Mouse (Mus musculus) splenic B cell, adult 2 months (primary cell): ENCODE results near the gene Nectin1.

Experiments used
- DNase-seq: peaks from one replicate; pipeline ENCODE4 v3.0.0-alpha.2; 2011; ENCODE audit warnings: low read depth, low spot score
- H3K27me3 ChIP-seq: 2 replicates; pipeline ENCODE4 v1.6.1; 2012; ENCODE audit warnings: mild to moderate bottlenecking, low read length, moderate library complexity, mixed read lengths; ENCODE audit not compliant: control insufficient read depth, poor library complexity, insufficient read depth, severe bottlenecking
- H3K36me3 ChIP-seq: 2 replicates; pipeline ENCODE4 v1.6.1; 2012; ENCODE audit warnings: mild to moderate bottlenecking, low read length, moderate library complexity, mixed read lengths; ENCODE audit not compliant: control insufficient read depth, poor library complexity, insufficient read depth, severe bottlenecking

The Nectin1 gene

DNA sequence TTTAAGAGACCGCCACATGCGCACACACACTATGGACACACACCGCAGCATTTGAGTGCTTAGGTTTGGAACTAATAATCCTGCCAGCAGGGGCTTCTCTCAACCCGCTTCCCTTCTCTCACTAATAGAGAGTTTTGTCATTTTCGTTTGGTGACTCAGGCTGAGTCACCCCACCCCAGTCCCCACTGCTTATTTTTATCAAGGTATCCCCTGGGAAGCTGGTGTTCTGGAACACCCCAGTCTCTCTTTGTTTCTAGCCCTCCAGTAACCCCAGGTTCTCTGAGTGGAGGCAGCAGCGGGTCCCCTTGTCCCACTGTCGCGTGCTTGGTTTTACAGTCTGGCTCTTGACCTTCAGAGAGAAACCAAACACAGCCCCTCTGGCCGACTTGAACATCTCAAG is 48.9 kb downstream of the Nectin1 start:
- DNase-seq = no peak
- no peaks in the 10 kb centered on the region for H3K27me3 ChIP-seq
- no peaks in the 10 kb centered on the region for H3K36me3 ChIP-seq

DNA sequence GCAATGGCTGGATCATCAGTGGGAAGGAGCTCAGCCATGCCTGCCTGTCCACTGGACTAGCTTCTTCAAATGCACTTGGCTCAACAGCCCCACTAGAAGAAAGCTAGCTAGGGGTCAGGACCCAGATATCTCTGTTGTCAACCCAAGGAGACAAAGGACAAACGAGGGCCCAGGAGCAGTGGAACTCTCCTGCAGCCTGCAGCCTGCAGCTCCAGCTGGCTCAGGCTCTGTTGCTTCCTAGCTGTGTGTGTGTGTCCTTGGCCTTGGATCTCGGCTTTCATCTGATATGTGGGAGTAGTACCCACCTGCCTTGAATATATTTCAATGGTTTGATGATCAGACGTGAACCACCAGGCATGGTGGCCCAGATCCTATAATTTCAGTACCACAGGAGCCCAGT is 49.6 kb downstream of the Nectin1 start:
- H3K27me3 ChIP-seq = no peaks in the 10 kb centered on the region

DNA sequence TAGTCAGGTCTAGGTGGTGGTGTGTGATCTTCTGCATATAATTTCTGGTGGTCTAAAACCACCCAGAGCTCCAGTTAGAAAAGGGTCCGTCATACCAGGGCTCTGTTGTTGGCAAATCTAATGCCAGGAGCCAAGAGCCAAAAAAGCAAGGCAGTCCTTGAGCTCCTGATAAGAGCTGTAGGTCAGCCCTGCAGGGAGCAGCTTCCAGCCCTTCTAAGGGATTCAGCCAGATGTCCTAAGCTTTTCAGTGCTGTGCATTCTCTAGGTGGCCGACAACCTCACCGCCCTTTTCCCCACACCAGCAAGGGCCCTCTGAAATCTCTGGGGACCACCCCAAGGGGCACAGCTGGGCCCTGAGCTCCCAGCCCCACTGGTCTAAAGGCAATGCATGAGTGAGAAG is 52.2 kb downstream of the Nectin1 start:
- DNase-seq = no peak
- H3K36me3 ChIP-seq = no peaks in the 10 kb centered on the region
- no peaks in the 10 kb centered on the region for H3K27me3 ChIP-seq

More for the DNA sequence above, 49.6 kb downstream of the Nectin1 start:
- H3K36me3 ChIP-seq = no peaks in the 10 kb centered on the region
- no peak for DNase-seq

DNA sequence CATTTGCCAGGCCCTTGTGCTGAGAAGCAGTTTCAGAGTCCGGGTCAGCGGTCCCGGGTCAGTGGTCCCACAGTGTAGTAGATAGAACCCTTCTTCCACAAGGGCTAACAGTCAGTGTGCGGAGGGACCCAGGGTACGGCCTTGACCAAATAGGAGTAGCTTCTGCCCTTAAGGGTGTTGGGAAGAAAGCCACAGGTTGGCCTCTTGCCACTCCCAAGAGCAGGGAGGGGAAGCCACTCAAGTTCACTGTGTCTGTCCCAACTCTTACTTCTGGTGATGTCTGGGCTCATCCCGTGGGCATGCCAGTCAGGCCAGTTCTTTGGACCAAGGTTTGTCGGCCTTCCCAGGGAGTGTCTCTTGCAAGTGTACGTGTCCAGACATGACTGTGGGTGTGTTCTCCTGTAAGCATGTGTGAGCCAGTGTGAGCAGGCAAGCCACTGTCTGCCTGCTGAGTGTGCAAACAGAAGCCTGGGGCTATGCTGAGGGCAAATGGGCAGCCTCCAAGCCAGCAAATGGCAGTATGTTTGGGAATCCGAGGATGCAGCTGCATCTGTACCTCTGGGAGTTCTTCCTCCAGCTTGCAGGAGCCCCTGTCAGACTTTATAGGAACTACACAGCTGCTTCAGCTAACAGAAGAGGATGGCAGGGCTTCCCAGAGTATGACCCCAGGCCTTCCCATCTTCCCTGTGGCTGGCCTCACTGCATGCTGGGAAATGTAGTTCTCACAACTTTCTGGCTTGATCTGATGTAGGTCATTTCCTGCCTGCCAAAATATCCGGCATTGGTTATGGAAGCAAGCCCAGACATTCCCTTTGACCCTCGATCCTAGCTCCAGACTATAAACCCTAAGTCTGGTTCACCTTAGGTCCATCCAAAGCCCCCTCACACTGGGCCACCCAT is 53.3 kb downstream of the Nectin1 start:
- Histone ChIP-seq H3K36me3 (no peaks in the 10 kb centered on the region), H3K27me3 (no peaks in the 10 kb centered on the region)
- no peak for DNase-seq

DNA sequence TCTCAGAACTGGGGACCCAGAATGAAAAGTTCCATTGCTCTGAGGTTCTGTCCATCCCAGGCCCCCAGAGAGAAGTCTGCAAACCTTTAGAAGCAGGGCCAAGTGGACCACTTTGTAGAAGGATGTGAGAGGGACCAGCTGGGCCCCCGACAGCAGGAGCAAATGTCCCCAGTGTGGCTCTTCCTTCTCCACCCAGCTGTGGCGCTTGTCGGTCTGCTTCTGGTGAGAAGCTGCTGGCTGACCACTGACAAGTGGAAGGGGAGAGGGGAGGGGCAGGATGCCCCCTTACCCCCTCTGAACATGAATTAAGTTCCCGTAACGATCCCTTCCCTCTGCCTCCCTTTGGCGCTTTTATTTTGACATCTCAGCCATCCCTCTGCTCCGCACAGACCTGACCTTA is 54.0 kb downstream of the Nectin1 start:
- no peaks in the 10 kb centered on the region for H3K36me3 ChIP-seq
- H3K27me3 ChIP-seq = no peaks in the 10 kb centered on the region
- no peak for DNase-seq

DNA sequence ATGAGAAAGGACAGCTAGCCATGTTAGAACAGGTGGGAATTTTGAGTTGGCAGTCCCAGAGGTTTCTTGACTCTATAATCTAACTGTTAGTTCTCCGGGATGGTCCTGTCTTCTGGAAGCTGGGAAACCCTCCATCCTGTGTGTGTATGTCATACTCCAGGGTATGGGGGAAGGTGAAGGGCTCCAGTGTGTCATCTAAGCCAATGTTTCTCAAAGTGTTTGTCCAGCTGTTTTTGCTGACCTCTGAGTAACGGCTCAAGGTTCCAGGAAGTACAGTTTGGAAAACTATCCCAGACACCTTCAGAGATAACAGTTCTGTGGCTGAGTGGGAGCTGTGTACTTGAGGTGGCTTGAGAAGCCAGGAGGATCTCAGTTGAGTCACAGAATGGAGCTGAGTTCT is 56.7 kb downstream of the Nectin1 start:
- DNase-seq = no peak
- H3K36me3 ChIP-seq = no peaks in the 10 kb centered on the region
- H3K27me3 ChIP-seq = no peaks in the 10 kb centered on the region

DNA sequence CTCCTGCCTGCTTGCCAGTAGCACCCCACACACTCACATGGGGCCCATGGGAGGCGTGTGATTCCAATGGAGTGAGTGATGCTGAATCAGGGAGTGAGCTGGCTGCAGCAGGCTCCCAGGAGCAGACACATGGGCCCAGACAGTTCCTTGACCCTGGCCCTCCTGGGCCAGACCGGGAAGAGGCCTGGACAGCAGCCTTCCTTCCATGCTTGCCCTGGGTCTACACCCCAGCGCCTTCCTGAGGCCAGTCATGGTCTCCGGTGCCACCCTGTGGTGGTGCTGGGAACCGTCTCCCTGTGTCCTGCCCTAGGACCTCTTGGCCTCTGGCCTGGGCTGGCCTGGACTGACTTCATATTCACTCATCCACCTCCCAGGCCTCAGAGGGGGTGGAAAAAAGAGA is 58.1 kb downstream of the Nectin1 start:
- no peaks in the 10 kb centered on the region for H3K27me3 ChIP-seq
- DNase-seq = peak; percentile 61
- H3K36me3 ChIP-seq = no peaks in the 10 kb centered on the region

DNA sequence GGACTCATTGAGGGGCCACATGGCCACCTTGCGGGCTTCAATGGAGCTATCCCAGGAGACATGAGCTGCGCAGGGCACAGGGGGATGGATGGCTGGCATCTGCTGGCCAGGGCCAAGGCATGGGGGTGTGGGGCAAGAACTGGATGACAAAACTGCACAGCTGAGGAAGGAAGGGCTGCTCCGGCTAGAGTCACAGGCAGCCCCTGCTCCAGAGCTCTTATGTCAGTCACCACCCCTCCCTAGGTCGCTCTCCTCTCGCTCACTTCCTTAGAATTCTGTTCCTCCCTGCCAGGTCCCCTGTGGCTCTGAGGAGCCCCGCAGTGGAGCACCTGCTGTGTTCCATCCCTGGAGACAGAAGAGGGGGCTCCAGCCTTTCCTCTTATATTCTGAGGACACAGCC is 63.8 kb downstream of the Nectin1 start:
- DNase-seq = no peak
- no peaks in the 10 kb centered on the region for H3K36me3 ChIP-seq
- no peaks in the 10 kb centered on the region for H3K27me3 ChIP-seq

DNA sequence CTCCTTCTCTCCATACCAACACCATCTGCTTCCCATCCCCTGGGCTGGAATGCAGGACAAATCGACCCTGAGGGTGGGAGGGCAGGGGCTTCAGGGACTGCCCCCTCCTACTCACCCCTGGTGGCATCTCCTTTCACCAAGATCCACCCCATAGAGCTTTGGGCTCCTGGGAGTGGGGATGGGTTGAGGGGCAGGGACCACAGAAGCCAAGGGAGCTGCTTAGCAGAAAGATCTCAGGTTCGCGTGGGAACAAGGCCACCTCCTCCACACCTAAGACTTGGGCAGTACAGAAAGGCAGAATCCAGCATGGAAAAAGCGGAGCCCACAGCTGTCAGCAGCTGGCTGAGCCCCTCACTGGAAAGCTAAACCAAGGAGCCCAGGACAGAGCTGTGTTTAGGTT is 64.3 kb downstream of the Nectin1 start:
- no peaks in the 10 kb centered on the region for H3K36me3 ChIP-seq
- H3K27me3 ChIP-seq = no peaks in the 10 kb centered on the region
- no peak for DNase-seq

DNA sequence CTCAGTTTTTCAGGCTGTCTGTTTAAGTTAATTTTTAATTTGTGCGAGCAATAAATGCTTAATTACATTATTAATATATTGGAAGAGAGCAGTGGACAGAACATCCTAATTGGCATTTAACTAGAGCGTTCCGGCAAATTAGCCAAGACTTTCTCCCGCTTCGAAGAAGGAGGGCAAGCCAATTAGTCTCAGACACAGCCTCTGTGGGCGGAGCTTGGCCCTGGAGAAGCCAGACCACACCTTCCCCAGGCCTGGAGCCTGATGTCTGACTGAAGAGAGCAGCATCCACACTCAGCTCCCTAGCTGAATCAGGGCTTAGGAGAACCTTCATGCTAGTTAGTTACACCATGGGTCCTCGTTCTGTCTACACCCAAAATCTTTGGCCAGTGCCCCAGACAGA is 64.8 kb downstream of the Nectin1 start:
- no peaks in the 10 kb centered on the region for H3K36me3 ChIP-seq
- no peak for DNase-seq
- H3K27me3 ChIP-seq = no peaks in the 10 kb centered on the region

DNA sequence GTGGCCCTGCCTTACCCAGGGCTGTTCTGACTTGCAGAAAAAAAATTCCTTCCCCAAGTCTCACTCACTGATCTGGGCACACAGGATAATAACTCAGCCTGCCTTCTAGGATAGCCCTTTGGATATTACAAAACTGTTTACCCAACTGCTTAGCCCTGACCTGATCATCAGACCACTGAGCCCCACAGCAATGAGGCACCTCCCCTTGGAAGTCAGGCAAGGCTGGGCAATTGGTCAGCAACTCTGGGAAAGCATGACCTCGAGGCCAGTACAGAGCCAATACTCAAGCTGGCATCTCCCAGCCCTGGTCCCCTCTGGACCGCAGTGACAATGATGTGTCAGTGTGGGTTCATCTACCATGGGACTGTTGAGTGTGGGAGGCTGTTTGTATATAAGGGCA is 69.4 kb downstream of the Nectin1 start:
- Histone ChIP-seq H3K27me3 (no peaks in the 10 kb centered on the region), H3K36me3 (no peaks in the 10 kb centered on the region)
- DNase-seq = no peak

DNA sequence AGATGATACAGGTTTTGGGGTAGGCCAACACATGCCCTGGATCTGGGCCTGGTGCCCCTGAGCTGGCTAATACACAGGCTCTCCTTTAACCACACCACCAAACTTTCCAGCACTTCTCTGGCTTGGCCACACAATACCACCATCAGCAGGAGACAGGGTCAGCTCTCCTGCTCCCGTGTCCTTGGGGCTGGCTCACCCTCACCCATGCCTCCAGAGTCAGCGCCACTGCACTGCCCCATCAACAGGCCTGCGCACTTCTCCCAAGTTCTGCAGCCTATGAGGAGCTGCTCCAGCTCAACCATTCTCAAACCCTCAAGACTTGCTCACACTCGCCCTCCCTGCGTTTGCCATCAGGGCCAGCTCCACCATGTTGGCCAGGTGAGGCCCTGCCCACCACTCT is 78.4 kb downstream of the Nectin1 start:
- DNase-seq = no peak
- Histone ChIP-seq H3K27me3 (no peaks in the 10 kb centered on the region), H3K36me3 (no peaks in the 10 kb centered on the region)

DNA sequence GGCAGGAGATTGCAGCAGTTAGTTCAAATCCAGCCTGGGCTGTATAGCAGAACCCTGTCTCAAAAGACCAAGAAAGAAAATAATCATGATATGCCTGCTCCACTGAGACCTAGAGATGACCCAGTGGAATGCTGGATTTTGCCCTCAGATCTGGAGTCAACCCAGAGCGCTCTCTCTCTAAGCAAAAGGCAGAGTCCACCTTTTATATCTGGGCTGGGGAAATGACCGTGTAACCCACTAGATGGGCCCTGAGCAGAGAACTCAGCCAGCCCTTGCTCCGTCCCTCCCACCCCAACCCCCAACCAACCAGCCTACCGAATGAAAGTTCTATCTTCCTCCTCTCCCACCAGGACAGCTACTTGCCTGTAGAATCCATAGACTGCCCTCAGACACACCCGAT is 81.4 kb downstream of the Nectin1 start:
- no peaks in the 10 kb centered on the region for H3K27me3 ChIP-seq
- no peaks in the 10 kb centered on the region for H3K36me3 ChIP-seq
- no peak for DNase-seq

DNA sequence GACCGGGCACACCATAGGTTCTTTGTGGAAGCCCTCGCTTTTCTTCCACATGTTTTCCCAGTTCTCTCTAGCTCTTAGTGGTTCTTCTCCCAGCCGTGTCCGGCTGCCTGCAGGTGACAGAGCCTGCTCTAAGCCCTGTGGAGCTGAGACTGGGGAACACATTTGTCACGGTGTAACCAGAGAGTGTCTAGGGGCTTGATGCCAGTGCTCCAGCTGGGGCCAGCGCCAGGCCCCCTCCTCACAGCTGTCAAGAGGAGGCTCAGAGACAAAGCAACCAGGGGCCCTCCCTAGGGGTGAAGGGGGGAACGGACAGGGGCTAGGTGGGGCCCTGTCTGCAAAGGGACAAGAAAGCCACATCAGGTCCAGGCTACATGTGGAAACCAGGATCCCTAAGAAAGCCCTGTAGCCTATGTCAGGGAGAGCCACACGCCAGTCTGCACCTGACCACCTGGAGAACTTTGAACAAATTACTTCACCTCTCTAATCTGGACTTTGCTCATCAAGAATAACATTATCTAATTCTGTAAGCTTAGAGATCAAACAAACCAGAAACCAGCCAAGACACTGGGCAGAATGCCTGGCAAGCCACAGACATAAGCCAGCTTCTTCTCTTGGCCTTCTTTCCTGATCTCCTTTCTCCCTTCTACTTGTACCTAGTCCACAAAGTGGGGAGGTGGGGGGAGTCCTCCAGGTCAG is 82.9 kb downstream of the Nectin1 start:
- Histone ChIP-seq H3K36me3 (no peaks in the 10 kb centered on the region), H3K27me3 (no peaks in the 10 kb centered on the region)
- DNase-seq = no peak

DNA sequence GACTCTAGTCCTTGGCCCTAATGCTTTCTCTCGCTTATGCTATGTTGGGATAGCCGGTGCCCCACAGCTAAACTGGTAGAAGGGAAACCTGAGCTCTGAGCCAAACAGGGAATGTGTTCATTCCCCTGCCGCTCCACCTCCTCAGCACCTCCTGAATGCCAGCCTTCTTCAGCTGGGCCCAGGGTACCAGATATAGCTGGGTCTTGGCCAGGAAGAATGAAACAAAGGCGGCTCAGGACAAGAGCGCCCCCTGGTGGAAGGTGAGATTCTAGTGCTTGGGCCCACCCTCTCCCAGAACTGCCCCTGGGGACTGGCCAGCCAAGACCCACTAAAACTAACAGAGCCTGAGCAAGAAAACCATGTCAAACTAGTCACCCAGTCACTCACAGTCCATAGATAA is 83.8 kb downstream of the Nectin1 start:
- Histone ChIP-seq H3K36me3 (no peaks in the 10 kb centered on the region), H3K27me3 (no peaks in the 10 kb centered on the region)
- peak; percentile 69 for DNase-seq
